Mouse (Mus musculus): ENCODE measurements around the gene Inf2. TPM values are rescaled to one million over a fixed set of nuclear protein-coding genes. Genes with fewer than 3 reads are reported as not detected.
A peak's percentile ranks its signal among the peaks of the same experiment; 100 is the strongest.

The Inf2 gene
- polyA plus RNA-seq, 1 experiment from 2014 or later, result 2.1 TPM

- no peak overlapping the region for H3K4me3 ChIP-seq
- no peak overlapping the region for H3K9ac ChIP-seq
- H3K27ac ChIP-seq, result no peak overlapping the region
- H3K27me3 ChIP-seq, result peaks cover 57% of the 10 kb centered on the region
- 70% methylated on average over 8 of the region's 8 CpGs for WGBS
- no peaks in the 10 kb centered on the region for H3K36me3 ChIP-seq
- H3K9me3 ChIP-seq (replicated peaks), result no peaks in the 10 kb centered on the region
- no peak for ATAC-seq (ENCODE audit: low FRiP score)
- peaks cover 30% of the 10 kb centered on the region for H3K4me1 ChIP-seq
- no peak overlapping the region for H3K4me2 ChIP-seq (replicated peaks)
Observed at GRCm38 (mm10) chr12:112590566-112591239, 2.1 kb downstream of the Inf2 start.

GRCm38 (mm10) chr12:112591240-112591639, 2.7 kb downstream of the Inf2 start:
- no peak overlapping the region for H3K9ac ChIP-seq
- H3K27ac ChIP-seq, result no peak overlapping the region
- H3K27me3 ChIP-seq, result peaks cover 54% of the 10 kb centered on the region
- H3K4me1 ChIP-seq, result peaks cover 30% of the 10 kb centered on the region
- no peak overlapping the region for H3K4me2 ChIP-seq (replicated peaks)
- H3K36me3 ChIP-seq, result no peaks in the 10 kb centered on the region
- ATAC-seq (ENCODE audit: low FRiP score), result no peak
- WGBS, result 92% methylated on average over 5 of the region's 5 CpGs
- no peak overlapping the region for H3K4me3 ChIP-seq
- no peaks in the 10 kb centered on the region for H3K9me3 ChIP-seq (replicated peaks)

- WGBS, result 86% methylated on average over 3 of the region's 3 CpGs
- Histone ChIP-seq H3K4me1 (peaks cover 30% of the 10 kb centered on the region), H3K4me2 (replicated peaks) (no peak overlapping the region), H3K27ac (no peak overlapping the region), H3K36me3 (no peaks in the 10 kb centered on the region), H3K27me3 (peaks cover 50% of the 10 kb centered on the region), H3K4me3 (no peak overlapping the region), H3K9me3 (replicated peaks) (no peaks in the 10 kb centered on the region), H3K9ac (no peak overlapping the region)
- no peak for ATAC-seq (ENCODE audit: low FRiP score)
Observed at GRCm38 (mm10) chr12:112591730-112592129, 3.1 kb downstream of the Inf2 start.

DNA sequence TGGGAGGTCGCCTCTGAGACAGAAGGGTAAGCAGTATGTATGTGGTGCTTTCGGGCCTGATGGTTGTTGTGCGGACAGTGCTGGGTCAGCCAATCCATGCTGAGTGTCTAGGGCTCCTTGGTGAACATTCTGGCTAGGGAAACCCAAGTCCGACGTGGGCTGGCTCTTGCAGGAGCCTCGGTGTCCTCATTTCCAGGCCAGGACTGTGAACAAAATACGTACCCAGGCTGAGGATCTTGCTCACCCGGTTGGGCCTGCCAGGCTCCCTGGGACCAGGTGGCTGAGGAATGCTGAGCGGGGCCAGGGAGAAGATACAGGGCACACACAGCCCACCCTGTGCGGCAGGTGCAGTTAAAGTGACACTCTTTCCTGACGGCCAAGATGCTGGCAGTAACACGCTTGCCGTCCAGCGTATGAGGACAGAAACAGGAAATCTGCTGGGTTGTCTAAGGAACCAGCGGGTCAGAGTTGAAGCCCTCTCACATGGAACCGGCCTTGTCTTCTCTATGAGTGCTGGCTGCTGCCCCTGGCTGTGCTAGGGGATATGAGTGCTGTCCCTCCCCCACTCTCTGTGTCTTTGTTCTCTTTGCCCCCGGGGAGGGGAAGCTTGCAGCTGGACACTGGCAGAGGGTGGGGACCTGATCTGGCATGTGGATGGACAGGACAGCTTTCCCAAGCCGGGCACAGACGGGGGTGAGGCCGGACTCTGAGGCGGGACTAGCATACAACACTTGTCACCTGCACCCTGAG, 4.6 kb downstream of the Inf2 start:
- H3K36me3 ChIP-seq, result no peaks in the 10 kb centered on the region
- H3K27me3 ChIP-seq, result peaks cover 40% of the 10 kb centered on the region
- H3K4me1 ChIP-seq, result peaks cover 28% of the 10 kb centered on the region
- H3K4me3 ChIP-seq, result no peak overlapping the region
- no peak overlapping the region for H3K27ac ChIP-seq
- WGBS, result 67% methylated on average over 21 of the region's 21 CpGs
- H3K4me2 ChIP-seq (replicated peaks), result no peak overlapping the region
- ATAC-seq (ENCODE audit: low FRiP score), result no peak
- no peaks in the 10 kb centered on the region for H3K9me3 ChIP-seq (replicated peaks)
- no peak overlapping the region for H3K9ac ChIP-seq

DNA sequence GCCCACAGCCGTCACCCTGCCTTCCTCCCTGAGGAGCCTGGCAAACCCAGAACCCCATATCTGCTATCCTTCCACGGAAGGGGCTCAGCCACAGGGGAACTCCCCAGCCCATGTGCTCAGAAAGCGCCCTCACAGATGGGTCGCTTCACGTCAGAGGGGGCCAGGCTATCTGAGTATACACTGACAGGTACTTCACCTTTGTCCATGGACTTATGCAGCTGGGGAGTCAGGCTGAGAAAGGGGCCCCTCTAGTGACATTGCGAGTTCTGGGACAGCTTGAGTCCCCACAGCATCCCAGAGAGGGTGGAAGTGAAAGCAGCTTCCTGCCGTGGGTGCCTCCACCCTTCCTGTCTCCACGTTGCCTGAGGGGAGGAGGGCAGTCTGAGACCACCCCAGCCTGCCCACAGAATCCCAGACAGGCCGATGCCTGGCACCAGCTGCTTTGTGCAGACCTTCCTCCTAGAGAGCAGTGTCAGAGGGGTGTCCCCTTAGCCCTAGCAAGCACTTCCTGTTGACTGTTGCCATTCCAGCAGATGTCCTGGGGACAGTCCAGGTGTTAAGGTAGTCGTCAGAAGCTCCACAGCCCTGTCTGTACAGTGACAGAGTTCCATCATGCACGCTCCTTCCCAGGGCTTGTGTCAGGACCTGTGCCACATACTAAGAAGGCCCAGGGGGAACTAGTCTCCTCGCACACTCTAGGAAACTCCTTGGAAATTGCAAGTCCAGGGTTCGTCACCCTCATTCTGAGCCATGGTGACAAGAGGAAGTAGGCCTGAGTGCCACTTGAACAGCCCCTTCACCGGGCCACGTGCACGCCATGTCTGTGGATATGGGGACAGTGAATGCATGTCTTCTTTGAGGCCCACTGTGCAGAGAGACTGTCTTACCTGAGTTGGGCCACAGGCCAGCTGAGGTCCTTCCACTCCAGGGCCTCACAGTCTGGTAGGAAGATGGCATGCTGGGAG, 5.6 kb downstream of the Inf2 start:
- Histone ChIP-seq H3K4me2 (replicated peaks) (no peak overlapping the region), H3K9ac (no peak overlapping the region), H3K36me3 (no peaks in the 10 kb centered on the region), H3K4me1 (peaks cover 18% of the 10 kb centered on the region), H3K27ac (no peak overlapping the region), H3K9me3 (replicated peaks) (no peaks in the 10 kb centered on the region), H3K4me3 (no peak overlapping the region), H3K27me3 (peaks cover 32% of the 10 kb centered on the region)
- 73% methylated on average over 16 of the region's 16 CpGs for WGBS
- no peak for ATAC-seq (ENCODE audit: low FRiP score)

- no peak for ATAC-seq (ENCODE audit: low FRiP score)
- H3K27me3 ChIP-seq, result peaks cover 25% of the 10 kb centered on the region
- 48% methylated on average over 4 of the region's 4 CpGs for WGBS
- peaks cover 16% of the 10 kb centered on the region for H3K4me1 ChIP-seq
- H3K27ac ChIP-seq, result peak overlapping the region; percentile 19; the same call in 1 of the 2 replicates
- no peaks in the 10 kb centered on the region for H3K9me3 ChIP-seq (replicated peaks)
- no peak overlapping the region for H3K9ac ChIP-seq
- H3K4me3 ChIP-seq, result no peak overlapping the region
- H3K36me3 ChIP-seq, result no peaks in the 10 kb centered on the region
- no peak overlapping the region for H3K4me2 ChIP-seq (replicated peaks)
Observed at GRCm38 (mm10) chr12:112594989-112595388, 6.4 kb downstream of the Inf2 start.

GRCm38 (mm10) chr12:112595626-112596025, 7.0 kb downstream of the Inf2 start:
- H3K9ac ChIP-seq, result no peak overlapping the region
- H3K4me3 ChIP-seq, result no peak overlapping the region
- WGBS, result 83% methylated on average over 4 of the region's 4 CpGs
- H3K36me3 ChIP-seq, result no peaks in the 10 kb centered on the region
- H3K4me2 ChIP-seq (replicated peaks), result no peak overlapping the region
- peaks cover 16% of the 10 kb centered on the region for H3K4me1 ChIP-seq
- H3K27me3 ChIP-seq, result peaks cover 19% of the 10 kb centered on the region
- no peak overlapping the region; the same call in 1 of the 2 replicates for H3K27ac ChIP-seq
- H3K9me3 ChIP-seq (replicated peaks), result no peaks in the 10 kb centered on the region
- ATAC-seq (ENCODE audit: low FRiP score), result no peak

- WGBS, result 69% methylated on average over 9 of the region's 9 CpGs
- H3K4me1 ChIP-seq, result peaks cover 16% of the 10 kb centered on the region
- H3K27ac ChIP-seq, result no peak overlapping the region
- H3K36me3 ChIP-seq, result no peaks in the 10 kb centered on the region
- H3K9me3 ChIP-seq (replicated peaks), result no peaks in the 10 kb centered on the region
- ATAC-seq (ENCODE audit: low FRiP score), result no peak
- no peak overlapping the region for H3K9ac ChIP-seq
- H3K27me3 ChIP-seq, result peaks cover 12% of the 10 kb centered on the region; the same call in 1 of the 2 replicates
- no peak overlapping the region for H3K4me2 ChIP-seq (replicated peaks)
- no peak overlapping the region for H3K4me3 ChIP-seq
Observed at GRCm38 (mm10) chr12:112596454-112596853, 7.9 kb downstream of the Inf2 start.

DNA sequence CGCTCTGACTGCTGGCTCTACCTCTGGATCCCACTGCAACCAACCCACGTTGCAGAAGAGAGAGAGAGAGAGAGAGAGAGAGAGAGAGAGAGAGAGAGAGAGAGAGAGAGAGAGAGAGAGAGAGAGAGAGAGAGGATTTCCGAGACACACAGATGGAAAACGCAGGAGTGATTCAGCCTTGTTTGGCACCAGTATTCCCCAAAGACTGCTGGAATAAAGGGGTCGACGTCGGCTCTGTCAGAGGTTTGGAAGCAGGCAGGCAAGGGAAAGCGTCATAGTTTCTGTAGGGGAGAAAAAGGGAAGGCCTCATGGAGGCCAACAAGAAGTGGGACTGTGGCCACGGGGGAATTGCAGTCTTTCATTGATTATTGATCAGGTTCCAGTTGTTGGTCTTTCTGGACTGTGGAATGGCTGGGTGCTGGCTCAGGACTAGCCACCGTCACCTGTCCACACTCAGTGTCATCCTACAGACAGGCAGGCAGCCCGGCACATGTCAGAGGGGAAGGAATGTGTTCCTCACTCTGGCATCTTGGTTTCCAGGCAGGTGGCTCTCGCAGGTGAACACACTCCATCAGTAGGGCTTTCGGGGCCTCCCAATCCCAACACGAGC, 8.4 kb downstream of the Inf2 start:
- no peaks in the 10 kb centered on the region for H3K36me3 ChIP-seq
- 71% methylated on average over 14 of the region's 14 CpGs for WGBS

GRCm38 (mm10) chr12:112597618-112598017, 9.0 kb downstream of the Inf2 start:
- H3K4me3 ChIP-seq, result no peak overlapping the region
- ATAC-seq (ENCODE audit: low FRiP score), result no peak
- H3K9me3 ChIP-seq (replicated peaks), result no peaks in the 10 kb centered on the region
- H3K36me3 ChIP-seq, result no peaks in the 10 kb centered on the region
- no peak overlapping the region for H3K27ac ChIP-seq
- H3K27me3 ChIP-seq, result peaks cover 9% of the 10 kb centered on the region; the same call in 1 of the 2 replicates
- no peak overlapping the region for H3K9ac ChIP-seq
- no peak overlapping the region for H3K4me2 ChIP-seq (replicated peaks)
- peaks cover 16% of the 10 kb centered on the region for H3K4me1 ChIP-seq
- WGBS, result 90% methylated on average over 8 of the region's 8 CpGs

More for the DNA sequence above, 8.4 kb downstream of the Inf2 start:
- Histone ChIP-seq H3K9me3 (replicated peaks) (no peaks in the 10 kb centered on the region), H3K4me1 (peaks cover 16% of the 10 kb centered on the region), H3K27me3 (peaks cover 12% of the 10 kb centered on the region; the same call in 1 of the 2 replicates), H3K4me3 (no peak overlapping the region), H3K9ac (no peak overlapping the region), H3K27ac (no peak overlapping the region), H3K4me2 (replicated peaks) (no peak overlapping the region)
- ATAC-seq (ENCODE audit: low FRiP score), result no peak

GRCm38 (mm10) chr12:112599198-112599597, 10.6 kb downstream of the Inf2 start:
- H3K4me1 ChIP-seq, result peaks cover 15% of the 10 kb centered on the region
- H3K27me3 ChIP-seq, result peaks cover 6% of the 10 kb centered on the region; the same call in 1 of the 2 replicates
- H3K4me3 ChIP-seq, result no peak overlapping the region
- H3K9ac ChIP-seq, result no peak overlapping the region
- no peak overlapping the region for H3K27ac ChIP-seq
- H3K36me3 ChIP-seq, result no peaks in the 10 kb centered on the region
- no peaks in the 10 kb centered on the region for H3K9me3 ChIP-seq (replicated peaks)
- no peak for ATAC-seq (ENCODE audit: low FRiP score)
- WGBS, result 41% methylated on average over 4 of the region's 4 CpGs
- no peak overlapping the region for H3K4me2 ChIP-seq (replicated peaks)

Measured in hindbrain, embryonic 12.5 days (tissue).